Mouse (Mus musculus) MEL (cell line): ENCODE results near the gene Prim2. TPM values are rescaled to one million over a fixed set of nuclear protein-coding genes. Genes with fewer than 3 reads are reported as not detected.

Experiments used
- DNase-seq: peaks from one replicate; pipeline ENCODE4 v3.0.0; 2011; ENCODE audit warnings: low read depth, low spot score
- H3K27ac ChIP-seq: 2 replicates; pipeline ENCODE4 v1.5.1; 2012; ENCODE audit warnings: low read depth, mild to moderate bottlenecking, control low read depth, low read length, moderate library complexity; ENCODE audit not compliant: control insufficient read depth
- H3K27me3 ChIP-seq, 2 experiments: fragments of 150-350 bp in 1 of 2; sonication (generic) in 1 of 2; 2 replicates each; pipeline ENCODE4 v1.6.1; 2012; ENCODE audit warnings: low read length in 2 of 2, mild to moderate bottlenecking in 2 of 2, improper control_type of control experiment in 1 of 2, moderate library complexity in 1 of 2; ENCODE audit not compliant: insufficient read depth in 2 of 2, control insufficient read depth in 1 of 2
- H3K36me3 ChIP-seq, 2 experiments: 2 replicates each; pipeline ENCODE4 v1.6.1; 2012 to 2014; ENCODE audit warnings: low read length in 2 of 2, improper control_type of control experiment in 1 of 2, inconsistent platforms in 1 of 2, mild to moderate bottlenecking in 1 of 2; ENCODE audit not compliant: insufficient read depth in 2 of 2, control insufficient read depth in 1 of 2
- H3K4me1 ChIP-seq, 2 experiments: fragments of 150-350 bp in 1 of 2; sonication (generic) in 1 of 2; 2 replicates each; pipeline ENCODE4 v1.6.1; 2012; ENCODE audit warnings: low read length in 2 of 2, improper control_type of control experiment in 1 of 2, mild to moderate bottlenecking in 1 of 2; ENCODE audit not compliant: insufficient read depth in 2 of 2, control insufficient read depth in 1 of 2
- H3K4me3 ChIP-seq, 2 experiments: fragments of 150-350 bp in 1 of 2; sonication (generic) in 1 of 2; 2 replicates each; pipeline ENCODE4 v1.5.1; 2012; ENCODE audit warnings: low read depth in 2 of 2, low read length in 2 of 2, mild to moderate bottlenecking in 2 of 2, moderate library complexity in 2 of 2, control low read depth in 1 of 2, improper control_type of control experiment in 1 of 2; ENCODE audit not compliant: control insufficient read depth in 1 of 2, insufficient read depth in 1 of 2
- H3K79me2 ChIP-seq: 2 replicates; pipeline ENCODE4 v1.6.1; 2012; ENCODE audit warnings: mild to moderate bottlenecking, low read length, moderate library complexity; ENCODE audit not compliant: control insufficient read depth, poor library complexity, insufficient read depth
- H3K9ac ChIP-seq: 2 replicates; pipeline ENCODE4 v1.6.1; 2012; ENCODE audit warnings: low read depth, mild to moderate bottlenecking, control low read depth, low read length, moderate library complexity; ENCODE audit not compliant: control insufficient read depth, poor library complexity, severe bottlenecking
- H3K9me3 ChIP-seq: fragments of 150-350 bp; sonication (generic); replicated peaks from 2 replicates; pipeline ENCODE4 v1.6.1; 2012; ENCODE audit warnings: mild to moderate bottlenecking, low read length, improper control_type of control experiment, moderate library complexity; ENCODE audit not compliant: insufficient read depth
- CHD2 ChIP-seq: IDR thresholded peaks from 2 replicates; pipeline ENCODE4 v1.6.1; 2011; ENCODE audit warnings: low read length, improper control_type of control experiment
- E2F4 ChIP-seq: IDR thresholded peaks from 2 replicates; pipeline ENCODE4 v1.6.1; 2011; ENCODE audit warnings: low read depth, low read length, improper control_type of control experiment, borderline replicate concordance
- GATA1 ChIP-seq: IDR thresholded peaks from 2 replicates; pipeline ENCODE4 v1.6.1; 2011; ENCODE audit warnings: low read depth, low read length, improper control_type of control experiment
- HCFC1 ChIP-seq: IDR thresholded peaks from 2 replicates; pipeline ENCODE4 v1.6.1; 2012; ENCODE audit warnings: low read depth, mild to moderate bottlenecking, inconsistent platforms, low read length, improper control_type of control experiment, moderate library complexity
- JUND ChIP-seq: IDR thresholded peaks from 2 replicates; pipeline ENCODE4 v1.6.1; 2011; ENCODE audit warnings: low read depth, mild to moderate bottlenecking, improper control_type of control experiment, low read length
- KAT2A ChIP-seq: conservative IDR thresholded peaks from 2 replicates; pipeline ENCODE4 v1.6.1; 2012; ENCODE audit warnings: low read depth, low read length, improper control_type of control experiment, inconsistent platforms
- MAFK ChIP-seq: IDR thresholded peaks from 2 replicates; pipeline ENCODE4 v1.6.1; 2011; ENCODE audit warnings: low read depth, mild to moderate bottlenecking, low read length, improper control_type of control experiment, borderline replicate concordance
- MAZ ChIP-seq: IDR thresholded peaks from 2 replicates; pipeline ENCODE4 v1.6.1; 2012; ENCODE audit warnings: low read depth, mild to moderate bottlenecking, inconsistent platforms, low read length, improper control_type of control experiment
- MXI1 ChIP-seq: IDR thresholded peaks from 2 replicates; pipeline ENCODE4 v1.6.1; 2011; ENCODE audit warnings: mild to moderate bottlenecking, low read depth, low read length, improper control_type of control experiment
- MYC ChIP-seq: IDR thresholded peaks from 2 replicates; pipeline ENCODE4 v1.6.1; 2011; ENCODE audit warnings: low read depth, mild to moderate bottlenecking, low read length, improper control_type of control experiment, moderate library complexity
- NRF1 ChIP-seq: IDR thresholded peaks from 2 replicates; pipeline ENCODE4 v1.6.1; 2014; ENCODE audit warnings: low read depth, mild to moderate bottlenecking, inconsistent platforms, low read length, improper control_type of control experiment, moderate library complexity; ENCODE audit not compliant: poor library complexity, insufficient read depth, severe bottlenecking
- POLR2AphosphoS2 ChIP-seq: IDR thresholded peaks from 2 replicates; pipeline ENCODE4 v1.6.1; 2011; ENCODE audit warnings: low read length, improper control_type of control experiment
- POLR2AphosphoS5 ChIP-seq: IDR thresholded peaks from 2 replicates; pipeline ENCODE4 v1.6.1; 2012; ENCODE audit warnings: low read depth, borderline replicate concordance, mild to moderate bottlenecking, inconsistent platforms, low read length, moderate library complexity, mixed read lengths
- RAD21 ChIP-seq: IDR thresholded peaks from 2 replicates; pipeline ENCODE4 v1.6.1; 2011; ENCODE audit warnings: mild to moderate bottlenecking, low read depth, low read length, improper control_type of control experiment
- RCOR1 ChIP-seq: IDR thresholded peaks from 2 replicates; pipeline ENCODE4 v1.6.1; 2012; ENCODE audit warnings: low read depth, mild to moderate bottlenecking, inconsistent platforms, low read length, improper control_type of control experiment
- SIN3A ChIP-seq: IDR thresholded peaks from 2 replicates; pipeline ENCODE4 v1.6.1; 2012; ENCODE audit warnings: low read length, improper control_type of control experiment, inconsistent platforms
- TAL1 ChIP-seq: IDR thresholded peaks from 2 replicates; pipeline ENCODE4 v1.6.1; 2012; ENCODE audit warnings: mild to moderate bottlenecking, inconsistent platforms, low read length, moderate library complexity, mixed read lengths
- TBP ChIP-seq: IDR thresholded peaks from 2 replicates; pipeline ENCODE4 v1.8.0; 2011; ENCODE audit warnings: low read depth, low read length, improper control_type of control experiment
- TCF12 ChIP-seq: IDR thresholded peaks from 2 replicates; pipeline ENCODE4 v1.6.1; 2014; ENCODE audit warnings: low read depth, mild to moderate bottlenecking, inconsistent platforms, low read length, improper control_type of control experiment, moderate library complexity
- UBTF ChIP-seq: IDR thresholded peaks from 2 replicates; pipeline ENCODE4 v1.6.1; 2012; ENCODE audit warnings: low read depth, mild to moderate bottlenecking, inconsistent platforms, low read length, improper control_type of control experiment, moderate library complexity, borderline replicate concordance; ENCODE audit not compliant: insufficient read depth
- ZC3H11A ChIP-seq: IDR thresholded peaks from 2 replicates; pipeline ENCODE4 v1.6.1; 2012; ENCODE audit warnings: low read depth, mild to moderate bottlenecking, inconsistent platforms, low read length, improper control_type of control experiment
- ZNF384 ChIP-seq: IDR thresholded peaks from 2 replicates; pipeline ENCODE4 v1.6.1; 2012; ENCODE audit warnings: low read depth, mild to moderate bottlenecking, inconsistent platforms, low read length, improper control_type of control experiment
- polyA plus RNA-seq, 2 experiments: library from polyadenylated mRNA; stranded (reverse) in 1 of 2; unstranded in 1 of 2; fragments of >175 nt in 1 of 2; fragments of >200 nt in 1 of 2; gene quantifications; 2 replicates each; pipeline versions ENCODE4 v1.2.1 to v1.2.4; 2012; ENCODE audit warnings: low replicate concordance in 2 of 2, low read depth in 1 of 2; ENCODE audit not compliant: insufficient read length in 2 of 2, insufficient read depth in 1 of 2, missing spikeins in 1 of 2
- total RNA-seq: library from RNA; depleted of rRNA; stranded (reverse); fragments of 300-350 nt; gene quantifications from 2 replicates; pipeline ENCODE4 v1.2.3, GENCODE M21; 2012

The Prim2 gene
- total and polyA plus RNA-seq, 3 experiments, result 36.1 to 48.9 TPM; not detected in 1

DNA sequence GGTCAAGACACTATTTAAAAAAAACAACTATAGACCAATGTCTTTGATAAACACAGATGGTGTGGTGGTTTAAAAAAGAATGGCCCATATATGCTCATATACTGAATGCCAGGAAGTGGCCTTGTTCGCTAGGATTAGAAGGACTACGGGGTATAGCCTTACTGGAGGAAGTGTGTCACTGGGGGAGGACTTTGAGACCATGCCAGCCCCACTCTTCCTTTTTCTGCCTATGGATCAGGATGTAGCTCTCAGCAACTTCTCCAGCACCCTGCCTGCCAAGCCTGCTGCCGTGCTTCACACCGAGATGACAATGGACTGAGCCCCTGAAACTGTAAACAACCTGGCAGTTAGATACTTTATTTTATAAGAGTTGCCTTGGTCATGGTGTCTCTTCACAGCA, 45.2 kb downstream of the Prim2 start:
- Histone ChIP-seq H3K36me3 (peaks cover 6 to 48% of the 10 kb centered on the region in 2 experiments), H3K9me3 (no peaks in the 10 kb centered on the region), H3K79me2 (no peaks in the 10 kb centered on the region), H3K4me3 (peak overlapping the region in 1 of 2 experiments; percentile 9; a peak in 1 of 4 replicates), H3K27ac (peak overlapping the region; percentile 81), H3K4me1 (peaks cover 20 to 34% of the 10 kb centered on the region in 2 experiments), H3K9ac (0 out of 2 replicates have a peak overlapping the region, but pooled peaks have one; percentile 14), H3K27me3 (no peaks in the 10 kb centered on the region)
- peak; percentile 75 for DNase-seq
- TF ChIP-seq TBP, result peak; percentile 13; the same call in 1 of the 2 replicates
- no peak for TF ChIP-seq MAFK
- TF ChIP-seq E2F4, result no peak
- no peak for TF ChIP-seq RAD21
- TF ChIP-seq MAZ, result no peak

DNA sequence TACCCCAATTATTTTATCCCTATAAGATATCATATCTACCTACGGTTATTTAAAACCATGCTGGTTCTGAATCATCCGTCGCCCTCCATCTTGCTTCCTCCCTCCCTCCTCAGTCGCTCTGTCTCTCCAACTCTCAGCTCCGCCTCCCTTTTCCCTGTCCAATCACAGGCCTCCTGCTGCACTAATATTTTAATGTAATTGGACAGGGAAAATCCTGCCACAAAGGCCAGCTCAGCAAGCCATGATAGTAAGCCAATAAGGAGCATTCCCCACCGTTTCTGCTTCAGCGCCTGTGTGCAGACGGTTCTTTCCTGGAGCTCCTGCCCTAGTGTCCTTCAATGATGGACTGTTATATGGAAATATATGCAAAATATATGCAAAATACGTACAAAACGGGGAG, 47.8 kb downstream of the Prim2 start:
- H3K4me1 ChIP-seq, result peaks cover 17 to 23% of the 10 kb centered on the region in 2 experiments
- H3K9me3 ChIP-seq, result no peaks in the 10 kb centered on the region
- H3K27me3 ChIP-seq, result no peaks in the 10 kb centered on the region
- no peak overlapping the region for H3K9ac ChIP-seq
- DNase-seq, result no peak
- no peak overlapping the region for H3K4me3 ChIP-seq
- no peak for TF ChIP-seq KAT2A
- TF ChIP-seq RCOR1, result no peak
- no peak for TF ChIP-seq ZC3H11A
- no peak for TF ChIP-seq NRF1
- no peak for TF ChIP-seq ZNF384
- H3K27ac ChIP-seq, result no peak overlapping the region
- H3K79me2 ChIP-seq, result peaks cover 4% of the 10 kb centered on the region; the same call in 1 of the 2 replicates
- peaks cover 10 to 34% of the 10 kb centered on the region in 2 experiments for H3K36me3 ChIP-seq

- peak; percentile 43 for DNase-seq
- H3K4me1 ChIP-seq, result peaks cover 15 to 17% of the 10 kb centered on the region in 2 experiments
- H3K9ac ChIP-seq, result no peak overlapping the region
- H3K9me3 ChIP-seq, result no peaks in the 10 kb centered on the region
- peaks cover 8 to 22% of the 10 kb centered on the region in 2 experiments for H3K36me3 ChIP-seq
- H3K27ac ChIP-seq, result peak overlapping the region; percentile 56
- H3K79me2 ChIP-seq, result peaks cover 4% of the 10 kb centered on the region
- H3K27me3 ChIP-seq, result no peaks in the 10 kb centered on the region
- TF ChIP-seq NRF1, result no peak
- TF ChIP-seq UBTF, result no peak
- TF ChIP-seq ZNF384, result peak; percentile 77
- TF ChIP-seq JUND, result no peak
- no peak for TF ChIP-seq POLR2AphosphoS5
- no peak for TF ChIP-seq RAD21
- 0 out of 2 replicates have a peak, but pooled peaks have one; percentile 26 for TF ChIP-seq TCF12
- TF ChIP-seq POLR2AphosphoS2, result no peak
- no peak for TF ChIP-seq HCFC1
- no peak for TF ChIP-seq KAT2A
- TF ChIP-seq CHD2, result no peak
- 0 out of 2 replicates have a peak, but pooled peaks have one; percentile 33 for TF ChIP-seq SIN3A
- TF ChIP-seq MYC, result 0 out of 2 replicates have a peak, but pooled peaks have one; percentile 38
- 0 out of 2 replicates have a peak, but pooled peaks have one; percentile 20 for TF ChIP-seq TAL1
- TF ChIP-seq MXI1, result no peak
- peak; percentile 12; the same call in 1 of the 2 replicates for TF ChIP-seq GATA1
- H3K4me3 ChIP-seq, result no peak overlapping the region
Observed at GRCm38 (mm10) chr1:33620091-33620788, 49.4 kb downstream of the Prim2 start.
